Mouse (Mus musculus) WW6 (cell line): ENCODE measurements around the gene Dbndd2.
A peak's percentile ranks its signal among the peaks of the same experiment; 100 is the strongest.

Source experiments
- DNase-seq: peaks from one replicate; pipeline ENCODE4 v3.0.0-alpha.2; 2013; ENCODE audit warnings: low read depth, low spot score

Gene Dbndd2

GRCm38 (mm10) chr2:164453887-164454500, 31.9 kb upstream of the Dbndd2 start:
- DNase-seq = no peak

- no peak for DNase-seq
Observed at GRCm38 (mm10) chr2:164454846-164455245, 31.1 kb upstream of the Dbndd2 start.

- DNase-seq = no peak
Observed at GRCm38 (mm10) chr2:164455421-164456190, 30.3 kb upstream of the Dbndd2 start.

- no peak for DNase-seq
Observed at GRCm38 (mm10) chr2:164456413-164456812, 29.5 kb upstream of the Dbndd2 start.

GRCm38 (mm10) chr2:164456864-164457300, 29.0 kb upstream of the Dbndd2 start, which contains the start of gene Sys1:
TSS of gene Sys1 (plus strand) at chr2:164456964.
- DNase-seq = no peak

GRCm38 (mm10) chr2:164457942-164458341, 28.0 kb upstream of the Dbndd2 start:
- no peak for DNase-seq

GRCm38 (mm10) chr2:164458535-164458934, 27.4 kb upstream of the Dbndd2 start:
- no peak for DNase-seq

GRCm38 (mm10) chr2:164460745-164461551, 25.0 kb upstream of the Dbndd2 start, which contains the start of gene Gm20458:
TSS of gene Gm20458 (plus strand) at chr2:164460967.
- peak; percentile 93 for DNase-seq

GRCm38 (mm10) chr2:164465161-164465560, 20.7 kb upstream of the Dbndd2 start:
- DNase-seq = no peak

GRCm38 (mm10) chr2:164466787-164467186, 19.1 kb upstream of the Dbndd2 start:
- DNase-seq = no peak

- DNase-seq = peak; percentile 65
Observed at GRCm38 (mm10) chr2:164470254-164470653, 15.7 kb upstream of the Dbndd2 start.

GRCm38 (mm10) chr2:164473624-164474023, 12.3 kb upstream of the Dbndd2 start, which contains the start of gene Trp53tg5:
TSS of gene Trp53tg5 (minus strand) at chr2:164473724.
- no peak for DNase-seq

- no peak for DNase-seq
Observed at GRCm38 (mm10) chr2:164486258-164487114, 580 bp downstream of the Dbndd2 start.

GRCm38 (mm10) chr2:164487115-164487527, 1.2 kb downstream of the Dbndd2 start:
- no peak for DNase-seq

- no peak for DNase-seq
Observed at GRCm38 (mm10) chr2:164487812-164488211, 1.9 kb downstream of the Dbndd2 start.

GRCm38 (mm10) chr2:164494126-164494525, 8.2 kb downstream of the Dbndd2 start:
- no peak for DNase-seq

GRCm38 (mm10) chr2:164496331-164496730, 10.4 kb downstream of the Dbndd2 start:
- no peak for DNase-seq

GRCm38 (mm10) chr2:164496847-164497690, 11.2 kb downstream of the Dbndd2 start, which contains the start of gene Pigt:
TSS of gene Pigt (plus strand) at chr2:164497520.
- DNase-seq = peak; percentile 45

- no peak for DNase-seq
Observed at GRCm38 (mm10) chr2:164497691-164498268, 11.9 kb downstream of the Dbndd2 start.

GRCm38 (mm10) chr2:164499317-164499716, 13.4 kb downstream of the Dbndd2 start:
- DNase-seq = no peak
